Mouse (Mus musculus) heart, adult 2 months (tissue): ENCODE results near the gene Mysm1.

Experiments
- CTCF ChIP-seq: fragments of 200-600 bp; IDR thresholded peaks from 2 replicates; pipeline ENCODE4 v1.8.1; 2022; ENCODE audit warnings: antibody characterized with exemption, mild to moderate bottlenecking, moderate library complexity
- EP300 ChIP-seq: fragments of 200-500 bp; IDR thresholded peaks from 2 replicates; pipeline ENCODE4 v1.6.1; 2011; ENCODE audit warnings: low read depth, low read length, control low read depth; ENCODE audit not compliant: insufficient read depth

- TF ChIP-seq EP300 (no peak), CTCF (no peak)
These were observed 21.2 kb upstream of the Mysm1 start for GRCm38 (mm10) chr4:95000147-95000546.
